Mouse (Mus musculus) cerebellum, adult 2 months (tissue): ENCODE results near the gene Gm17606.

ENCODE experiments used
- CTCF ChIP-seq: fragments of 200-500 bp; IDR thresholded peaks from 2 replicates; pipeline ENCODE4 v1.5.1; 2011; ENCODE audit warnings: low read depth, mild to moderate bottlenecking, control low read depth, low read length, moderate library complexity, borderline replicate concordance; ENCODE audit not compliant: insufficient read depth
- POLR2A ChIP-seq: fragments of 200-500 bp; IDR thresholded peaks from 2 replicates; pipeline ENCODE4 v1.6.1; 2011; ENCODE audit warnings: low read length, control low read depth, borderline replicate concordance; ENCODE audit not compliant: insufficient read depth

- TF ChIP-seq CTCF, result no peak
- no peak for TF ChIP-seq POLR2A
These were observed 15.8 kb upstream of the Gm17606 start for GRCm38 (mm10) chr14:54624976-54625375.
